Mouse (Mus musculus) CD4-positive, CD25-positive, alpha-beta regulatory T cell, adult 9 weeks (primary cell): ENCODE results near the gene Vgll3. TPM values are rescaled to one million over a fixed set of nuclear protein-coding genes. Genes with fewer than 3 reads are reported as not detected.

Experiments used
- polyA plus RNA-seq: library from polyadenylated mRNA; unstranded; fragments of 100-300 nt; shearing (Covaris generic); gene quantifications from one replicate; pipeline ENCODE4 v1.2.1, GENCODE M21; 2017

Gene Vgll3
- polyA plus RNA-seq, result not detected

DNA sequence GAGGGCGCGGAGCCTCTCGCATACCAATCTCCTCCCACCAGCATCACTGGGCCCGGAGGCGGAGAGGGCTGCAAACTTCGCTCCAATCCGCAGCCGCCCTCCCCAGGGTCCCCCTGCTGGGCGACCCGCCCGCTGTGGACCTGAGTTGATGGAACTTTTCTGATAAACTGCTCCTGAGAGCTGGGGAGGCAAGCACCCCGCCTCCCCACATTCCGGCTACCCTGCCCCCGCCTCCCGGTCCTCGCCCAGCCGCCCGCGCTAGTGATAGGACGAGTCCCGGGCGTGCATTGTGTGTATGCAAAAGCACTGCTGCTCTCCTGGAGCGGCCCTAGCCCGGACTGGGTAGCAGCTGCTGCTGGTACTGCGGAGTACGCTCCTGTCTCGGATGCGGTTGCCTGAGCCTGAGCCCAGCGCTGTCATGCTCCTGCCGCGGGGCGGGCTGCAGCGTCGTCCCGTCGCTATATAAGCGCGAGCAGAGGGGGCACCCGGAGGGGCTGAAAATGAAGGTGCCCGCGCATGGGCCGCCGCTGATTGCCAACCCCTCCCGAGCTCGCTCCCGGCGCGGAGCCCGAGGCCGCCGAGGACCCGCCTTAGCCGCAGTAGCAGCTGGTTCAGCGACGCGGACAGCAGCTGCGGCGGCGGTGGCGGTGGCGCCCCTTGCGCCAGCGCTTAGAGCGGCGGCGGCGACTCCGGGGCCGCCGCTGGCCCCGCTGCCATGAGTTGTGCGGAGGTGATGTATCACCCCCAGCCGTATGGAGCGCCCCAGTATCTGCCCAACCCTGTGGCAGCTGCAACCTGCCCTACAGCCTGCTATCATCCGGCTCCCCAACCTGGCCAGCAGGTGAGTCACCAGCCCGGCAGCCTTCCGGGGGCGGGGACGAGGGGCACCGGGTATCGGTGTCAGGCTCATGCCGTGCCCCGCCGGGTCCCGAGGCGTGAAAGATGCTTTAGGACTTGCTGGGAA lies at the start of gene Vgll3:
Gene Vgll3, plus strand, starts transcription at position 340 of the 964 bp plus-strand sequence.

